Mouse (Mus musculus): ENCODE results near the gene Ttc36.

Ttc36 gene

DNA sequence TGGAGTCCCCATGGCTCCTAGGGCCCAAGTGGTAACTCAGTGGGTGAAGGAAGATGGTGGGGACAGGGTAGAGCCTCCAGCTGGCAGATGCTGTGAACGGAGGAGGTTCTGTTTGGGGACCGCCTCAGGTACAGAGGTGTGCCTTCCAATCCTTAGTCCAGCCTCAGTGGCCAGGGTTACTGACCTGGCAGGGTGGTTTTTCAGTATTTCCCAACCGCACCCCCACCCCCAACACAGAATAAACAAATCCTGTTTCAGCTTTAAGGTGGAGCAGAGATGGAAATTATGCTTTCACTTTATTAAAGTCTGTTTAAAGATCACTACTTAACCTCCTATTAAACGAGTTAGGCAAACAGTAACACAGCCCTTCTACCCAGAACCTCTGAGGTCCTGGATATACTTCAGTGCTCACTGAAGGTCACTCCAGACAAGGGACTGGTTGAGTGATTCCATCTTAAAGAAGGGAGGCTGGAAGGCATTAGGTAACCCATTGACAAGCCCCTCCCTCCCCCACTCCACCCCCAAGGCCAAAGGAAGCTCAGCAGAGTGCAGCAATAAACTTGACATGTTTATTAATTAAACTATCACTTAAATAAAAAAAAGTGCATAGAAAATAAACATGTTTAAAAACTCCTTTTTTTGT is at the start of gene Ttc36:
TSS of gene Ttc36 (minus strand) at position 265 of the 643 bp plus-strand sequence.
- DNase-seq (ENCODE audit: low spot score in 2 of 2): no peak

DNA sequence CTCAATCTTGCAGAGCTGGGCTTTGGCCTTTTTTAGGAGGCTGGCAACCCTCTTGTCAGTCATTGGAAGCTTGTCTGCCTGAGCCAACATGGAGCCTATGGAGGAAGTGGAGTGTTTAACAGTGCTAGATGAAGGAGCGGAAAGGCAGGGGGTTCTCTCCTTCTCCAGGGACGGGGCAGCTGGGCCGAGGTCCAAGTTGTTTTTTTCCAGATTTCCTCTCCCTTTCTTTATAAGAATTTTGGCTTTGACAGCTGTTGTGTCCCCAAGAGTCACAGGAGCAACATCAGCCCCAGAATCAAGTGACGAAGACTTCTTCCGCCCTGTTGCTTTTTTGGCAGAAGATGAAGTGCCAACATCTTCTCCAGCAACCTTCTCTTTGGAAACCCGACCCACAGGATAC is 44.6 kb upstream of the Ttc36 start:
- DNase-seq (ENCODE audit: low spot score in 2 of 2): no peak

DNA sequence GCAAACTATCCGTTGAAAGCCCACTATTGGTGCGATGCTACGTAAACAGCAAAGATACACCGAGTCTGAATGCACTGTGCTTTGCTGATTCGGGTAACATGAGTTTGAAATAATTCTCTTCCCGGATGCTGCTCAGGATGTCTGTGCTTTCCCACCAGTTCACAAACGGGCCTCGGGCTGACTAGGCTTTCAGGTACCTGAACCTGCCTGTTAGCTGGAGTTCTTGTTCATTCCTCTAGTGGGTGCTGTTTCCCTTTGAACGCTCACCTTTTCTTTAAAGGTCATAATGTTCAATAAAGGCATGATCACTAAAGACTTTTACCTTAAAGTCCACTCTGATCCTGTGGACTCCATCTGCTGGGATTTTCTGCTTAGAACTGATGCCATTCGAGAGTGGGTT is 38.4 kb upstream of the Ttc36 start:
- no peak for DNase-seq (ENCODE audit: low spot score in 2 of 2)

DNA sequence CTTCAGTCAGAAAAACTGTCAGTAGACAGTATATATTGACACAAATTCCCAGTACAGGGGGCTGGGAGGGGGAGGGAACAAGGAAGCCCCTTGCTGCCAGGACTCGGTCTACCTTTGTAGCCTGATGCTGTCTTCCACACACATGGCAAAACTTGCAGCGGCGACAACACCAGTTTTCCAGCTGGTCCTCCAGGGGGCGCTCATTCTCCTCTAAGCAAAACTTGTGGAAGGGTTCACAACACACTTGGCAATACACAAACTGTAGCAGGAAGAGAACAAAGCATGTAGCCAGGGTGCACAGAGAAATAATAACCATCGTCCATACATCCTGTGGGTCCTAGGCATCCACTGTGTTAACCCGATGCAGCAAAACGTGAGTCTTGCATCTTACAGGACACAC is 33.6 kb upstream of the Ttc36 start:
- DNase-seq (ENCODE audit: low spot score in 2 of 2): peak; percentile 50 to 70

DNA sequence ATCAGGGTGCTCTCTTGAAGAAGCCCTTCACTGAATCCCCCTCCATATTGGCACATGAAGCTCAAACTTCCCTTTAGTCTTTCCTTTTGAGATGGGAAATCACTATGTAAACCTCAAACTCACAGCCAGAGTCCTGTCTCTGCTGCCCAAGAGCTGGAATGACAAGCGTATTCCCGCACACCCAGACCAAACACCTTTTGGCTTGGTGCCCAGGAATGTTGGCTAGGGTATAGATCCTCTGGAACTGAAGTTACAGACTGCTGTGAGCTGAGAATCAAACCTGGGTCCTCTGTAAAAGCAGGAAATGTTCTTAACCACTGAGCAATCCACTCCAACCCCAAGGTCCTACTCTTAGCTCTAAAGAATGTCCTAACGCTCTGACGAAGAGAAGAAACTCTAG is 29.5 kb upstream of the Ttc36 start:
- DNase-seq (ENCODE audit: low spot score in 2 of 2): no peak

DNA sequence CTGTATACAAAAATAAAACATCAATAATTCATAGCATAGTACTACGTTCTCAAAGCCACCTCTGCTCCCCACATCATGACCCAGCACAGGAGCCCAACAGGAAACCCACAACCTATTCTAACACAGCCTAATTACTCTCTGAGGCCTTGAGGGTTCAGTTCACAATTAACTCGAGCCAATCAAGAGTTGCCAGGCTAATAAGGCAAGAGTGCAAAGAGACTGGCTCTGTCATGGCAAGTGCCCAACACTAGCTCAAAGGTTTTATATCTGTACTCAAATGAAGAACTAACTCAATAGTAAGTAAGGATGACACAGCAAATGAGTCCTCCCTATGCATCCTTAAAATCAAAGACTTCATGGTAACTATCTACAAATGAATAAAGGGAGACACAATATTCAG is 27.6 kb upstream of the Ttc36 start:
- DNase-seq (ENCODE audit: low spot score in 2 of 2): no peak

DNA sequence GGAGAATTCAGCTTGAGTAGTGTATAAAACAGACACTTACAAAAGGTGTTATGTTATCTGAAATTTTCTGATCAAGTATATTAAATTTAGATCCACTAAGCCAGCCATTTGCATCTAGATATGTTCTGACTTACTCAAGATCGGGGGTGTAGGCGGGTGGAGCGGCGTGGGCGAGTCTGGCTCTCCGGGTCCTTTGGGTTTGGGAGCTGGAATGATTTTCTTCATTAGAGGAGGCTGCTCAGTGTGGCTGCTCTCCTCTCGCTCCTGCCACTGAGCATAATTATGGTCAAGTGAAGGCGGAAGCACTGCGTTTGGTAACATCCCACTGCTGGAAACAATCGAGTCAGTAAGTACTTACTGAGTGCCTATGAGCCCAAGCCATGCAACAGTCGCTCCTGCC is 26.1 kb upstream of the Ttc36 start:
- DNase-seq (ENCODE audit: low spot score in 2 of 2): no peak

DNA sequence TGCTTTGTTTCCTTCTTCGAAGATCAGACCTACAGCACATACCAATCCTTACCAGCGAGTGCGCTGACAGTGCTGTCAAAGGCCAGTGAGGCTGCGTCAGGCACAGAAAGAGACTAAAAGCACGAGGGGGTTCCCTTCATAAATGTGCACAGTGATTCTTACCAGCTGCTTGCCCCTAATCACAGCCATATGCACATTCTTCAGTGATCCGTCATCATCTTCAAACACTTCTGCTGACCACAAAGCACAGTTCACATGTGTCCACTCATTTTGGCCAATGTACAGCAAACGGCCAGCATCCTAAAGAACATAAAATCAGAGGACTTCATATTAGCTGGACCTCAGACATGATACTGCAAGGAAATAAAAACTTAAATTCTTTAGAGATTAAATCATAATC is 23.8 kb upstream of the Ttc36 start:
- no peak for DNase-seq (ENCODE audit: low spot score in 2 of 2)

DNA sequence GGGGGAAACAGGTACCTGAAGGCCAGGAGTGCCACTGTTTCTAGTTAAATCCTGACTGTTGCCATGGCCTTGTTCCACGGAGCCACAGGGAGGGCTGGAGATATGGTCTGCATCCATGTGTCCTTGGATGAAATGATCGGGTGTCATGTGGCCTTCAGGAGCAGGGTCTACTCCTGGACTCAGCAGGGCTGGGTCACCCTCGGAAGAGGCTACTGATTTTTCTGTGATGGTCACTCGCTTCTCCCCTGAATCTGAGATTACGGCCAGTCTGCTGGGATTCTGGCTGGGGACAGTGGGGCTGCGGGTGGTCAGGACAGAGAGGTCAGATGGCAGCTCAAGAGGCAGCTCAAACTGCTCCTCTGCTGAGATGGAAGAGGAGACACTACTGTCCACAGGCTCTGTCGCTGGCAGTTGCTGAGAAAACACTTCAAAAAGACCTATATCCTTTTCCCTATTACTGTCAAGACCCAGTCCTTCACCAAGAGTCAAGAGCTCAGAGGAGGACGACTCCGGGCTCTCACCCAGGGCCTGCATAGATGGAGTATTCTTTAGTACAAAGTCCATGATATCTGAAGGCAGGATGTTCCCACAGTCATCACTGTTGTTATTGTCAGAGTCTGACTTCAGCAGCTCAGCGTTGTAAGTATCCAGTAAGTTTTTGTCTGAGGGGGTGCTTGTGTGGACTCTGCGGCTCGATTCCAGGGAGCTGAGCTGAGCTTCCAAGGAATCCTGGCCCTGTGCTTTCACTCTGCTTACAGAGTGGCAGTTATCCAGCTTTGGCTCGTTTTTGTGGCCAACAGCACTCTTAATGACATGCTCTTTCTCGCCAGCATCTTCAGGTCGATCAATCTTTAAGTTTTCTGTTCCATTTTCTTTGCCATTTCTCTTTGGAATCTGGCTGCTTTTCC is 17.3 kb upstream of the Ttc36 start:
- DNase-seq (ENCODE audit: low spot score in 2 of 2): no peak

DNA sequence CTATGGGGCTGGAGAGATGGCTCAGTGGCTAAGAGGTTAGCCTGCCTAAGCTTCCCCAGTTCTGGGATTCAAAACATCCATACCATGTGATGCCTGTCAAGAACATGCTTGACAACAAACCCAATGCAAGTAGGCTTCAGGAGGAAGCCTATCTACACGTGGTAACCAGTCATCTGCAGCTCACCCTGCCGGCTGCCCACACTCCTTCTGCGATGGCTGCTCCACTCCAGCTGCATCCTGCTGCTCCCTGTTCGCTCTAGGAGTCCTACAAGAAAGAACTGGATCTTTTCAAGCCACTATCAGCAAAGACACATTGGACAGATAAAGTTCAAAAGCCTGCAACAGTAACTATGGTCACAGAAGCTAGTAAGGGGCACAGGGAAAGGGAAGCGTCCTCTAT is 14.7 kb upstream of the Ttc36 start:
- no peak for DNase-seq (ENCODE audit: low spot score in 2 of 2)

DNA sequence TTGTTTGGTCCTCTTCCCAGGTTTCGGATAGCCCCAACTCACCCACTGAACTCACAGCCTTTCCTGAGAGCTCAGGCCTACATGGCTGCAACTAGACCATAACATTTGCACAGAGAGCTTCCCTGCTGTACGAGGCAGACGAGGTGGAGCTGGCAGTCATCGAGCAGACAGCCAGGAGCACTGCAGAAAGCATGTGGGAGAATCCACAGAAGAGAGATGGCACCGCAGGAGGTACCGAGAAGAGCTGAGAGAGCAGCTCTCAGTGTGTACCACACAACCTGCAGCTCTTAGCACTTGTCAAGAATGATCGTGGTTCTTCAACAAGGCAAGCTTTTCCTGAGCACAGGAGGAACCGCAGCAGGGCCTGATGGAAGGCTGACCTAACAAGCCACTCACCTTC is 11.3 kb upstream of the Ttc36 start:
- DNase-seq (ENCODE audit: low spot score in 2 of 2): no peak

DNA sequence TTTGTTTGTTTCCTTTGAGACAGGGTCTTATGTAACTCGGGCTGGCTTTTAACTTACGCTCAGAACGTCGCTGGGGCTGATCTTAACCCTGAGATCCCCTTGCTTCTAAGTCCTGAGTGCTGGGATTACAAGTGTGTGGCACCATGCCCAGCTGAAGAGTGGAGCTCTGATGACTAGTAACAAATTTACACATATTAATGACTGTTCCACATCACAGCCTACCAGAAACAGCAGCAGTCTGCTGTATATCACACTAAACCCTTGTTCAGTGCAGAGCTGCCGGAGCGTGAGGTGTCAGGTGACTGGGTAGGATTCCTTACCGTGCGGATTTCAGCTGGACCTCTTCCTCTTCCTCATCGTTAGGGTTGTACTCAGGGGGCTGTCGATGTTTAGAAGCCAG is 7.4 kb upstream of the Ttc36 start:
- no peak for DNase-seq (ENCODE audit: low spot score in 2 of 2)

DNA sequence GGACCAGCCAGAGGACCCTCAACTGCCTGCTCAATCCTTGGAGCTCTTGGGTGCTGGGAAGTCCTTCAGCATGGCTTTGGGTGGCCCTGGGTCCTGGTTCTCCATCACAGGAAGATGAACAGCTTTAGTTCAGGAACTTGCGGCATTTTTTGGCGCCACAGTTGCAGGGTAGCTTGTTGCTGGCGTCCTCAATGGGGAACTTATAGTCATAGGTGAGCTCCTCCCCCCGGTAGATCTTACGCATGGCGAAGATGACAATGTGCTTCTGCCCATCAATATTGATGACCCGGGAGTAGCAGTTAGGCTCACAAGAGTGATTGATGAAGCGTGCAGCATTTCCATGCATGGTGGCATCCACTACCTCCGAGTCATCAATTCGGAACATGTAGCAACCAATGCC is 4.9 kb upstream of the Ttc36 start:
- no peak for DNase-seq (ENCODE audit: low spot score in 2 of 2)

DNA sequence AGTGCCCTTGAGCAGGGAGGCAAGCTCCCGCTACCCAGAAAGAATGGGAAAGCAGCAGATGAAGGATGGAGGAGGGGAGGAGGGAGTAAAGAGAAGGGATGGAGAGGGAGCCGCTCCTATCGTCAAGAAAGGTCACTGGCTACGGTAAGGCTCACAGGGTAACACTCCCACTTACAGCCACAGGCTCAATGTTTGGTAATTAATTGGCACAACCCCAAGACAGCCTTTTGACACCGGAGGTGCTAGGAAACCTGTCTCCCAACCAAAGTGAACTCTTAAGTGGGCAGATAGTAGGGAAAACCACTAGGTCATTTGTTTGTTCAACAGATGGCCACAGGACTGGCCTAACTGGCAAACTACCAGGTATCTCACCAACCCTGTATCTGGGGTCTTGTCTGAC is 4.3 kb upstream of the Ttc36 start:
- DNase-seq (ENCODE audit: low spot score in 2 of 2): no peak

DNA sequence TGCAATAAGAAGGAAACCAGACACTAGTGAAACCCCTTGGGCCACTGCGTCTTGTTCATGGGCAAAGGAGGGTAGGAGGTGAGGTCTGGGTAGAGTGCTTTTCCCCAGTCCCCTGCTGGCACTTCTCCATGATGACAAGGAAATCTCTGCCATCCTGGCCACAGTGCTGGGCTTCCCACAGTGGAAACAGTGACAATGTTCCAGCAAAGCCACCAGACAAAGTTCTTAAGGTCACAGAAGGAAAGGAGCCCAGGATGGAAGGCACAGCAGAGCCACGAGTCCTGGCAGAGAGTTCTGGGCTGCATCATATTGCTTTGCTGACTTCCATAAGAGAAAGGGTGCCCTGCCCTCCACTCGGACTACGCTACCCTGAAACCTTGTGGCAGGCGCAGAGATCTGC is 2.7 kb upstream of the Ttc36 start:
- no peak for DNase-seq (ENCODE audit: low spot score in 2 of 2)

DNA sequence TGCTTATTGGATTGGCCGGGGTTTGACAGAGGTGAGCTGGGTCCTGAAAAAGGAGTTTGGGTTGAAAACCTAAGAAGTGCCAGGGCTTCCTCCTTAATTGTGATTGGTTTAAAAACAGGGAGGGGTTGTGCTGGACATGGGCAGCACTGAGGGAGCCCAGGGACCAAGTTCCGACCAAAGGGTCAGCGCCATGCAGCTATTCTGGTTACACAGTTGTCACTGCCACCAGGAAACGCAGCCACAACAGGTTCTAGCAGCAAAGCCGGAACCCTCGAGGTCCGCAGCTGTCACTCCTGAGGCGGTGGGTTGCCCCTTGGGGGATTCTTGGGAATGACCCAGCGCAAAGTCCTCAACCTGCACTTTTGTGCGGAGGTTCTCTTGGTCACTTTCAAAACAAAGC is 1.8 kb upstream of the Ttc36 start:
- no peak for DNase-seq (ENCODE audit: low spot score in 2 of 2)

DNA sequence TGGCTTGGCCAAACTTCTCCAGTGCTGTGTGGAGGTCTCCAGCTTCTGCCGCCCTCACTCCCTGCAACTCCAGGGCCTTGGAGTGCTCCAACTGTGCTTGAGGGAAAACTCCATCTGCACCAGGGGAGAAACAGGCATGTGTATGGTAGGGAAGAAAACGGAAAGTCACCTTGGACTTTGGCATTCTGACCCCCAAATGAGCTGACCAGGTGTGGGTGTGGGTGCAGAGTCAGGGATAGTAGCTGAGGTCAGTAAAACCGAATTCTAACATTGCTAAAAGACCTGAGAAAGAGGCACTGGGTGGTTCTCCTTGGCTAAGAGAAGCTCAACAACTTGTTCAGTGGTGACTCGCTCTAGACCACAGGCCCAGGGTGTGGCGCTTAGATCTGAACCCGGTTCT is 1.2 kb downstream of the Ttc36 start:
- DNase-seq (ENCODE audit: low spot score in 2 of 2): no peak

DNA sequence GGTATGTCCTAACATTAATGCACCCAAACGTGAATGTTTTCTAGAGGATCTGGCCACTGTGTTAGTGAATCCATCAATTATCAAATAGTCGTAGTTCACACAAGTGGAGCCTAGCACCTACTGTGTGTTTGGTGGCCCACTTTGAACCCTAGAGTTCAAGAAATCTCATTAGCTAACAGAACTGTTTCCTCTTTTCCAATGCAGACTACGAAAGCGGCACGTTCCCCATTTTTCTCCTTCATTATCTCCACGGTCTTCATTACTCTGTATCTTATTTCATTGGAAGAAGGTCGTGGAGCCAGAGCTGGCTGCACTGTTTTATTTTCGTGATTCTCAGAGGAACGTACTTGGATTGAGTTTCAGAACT is 2.9 kb downstream of the Ttc36 start:
- DNase-seq (ENCODE audit: low spot score in 2 of 2): no peak

DNA sequence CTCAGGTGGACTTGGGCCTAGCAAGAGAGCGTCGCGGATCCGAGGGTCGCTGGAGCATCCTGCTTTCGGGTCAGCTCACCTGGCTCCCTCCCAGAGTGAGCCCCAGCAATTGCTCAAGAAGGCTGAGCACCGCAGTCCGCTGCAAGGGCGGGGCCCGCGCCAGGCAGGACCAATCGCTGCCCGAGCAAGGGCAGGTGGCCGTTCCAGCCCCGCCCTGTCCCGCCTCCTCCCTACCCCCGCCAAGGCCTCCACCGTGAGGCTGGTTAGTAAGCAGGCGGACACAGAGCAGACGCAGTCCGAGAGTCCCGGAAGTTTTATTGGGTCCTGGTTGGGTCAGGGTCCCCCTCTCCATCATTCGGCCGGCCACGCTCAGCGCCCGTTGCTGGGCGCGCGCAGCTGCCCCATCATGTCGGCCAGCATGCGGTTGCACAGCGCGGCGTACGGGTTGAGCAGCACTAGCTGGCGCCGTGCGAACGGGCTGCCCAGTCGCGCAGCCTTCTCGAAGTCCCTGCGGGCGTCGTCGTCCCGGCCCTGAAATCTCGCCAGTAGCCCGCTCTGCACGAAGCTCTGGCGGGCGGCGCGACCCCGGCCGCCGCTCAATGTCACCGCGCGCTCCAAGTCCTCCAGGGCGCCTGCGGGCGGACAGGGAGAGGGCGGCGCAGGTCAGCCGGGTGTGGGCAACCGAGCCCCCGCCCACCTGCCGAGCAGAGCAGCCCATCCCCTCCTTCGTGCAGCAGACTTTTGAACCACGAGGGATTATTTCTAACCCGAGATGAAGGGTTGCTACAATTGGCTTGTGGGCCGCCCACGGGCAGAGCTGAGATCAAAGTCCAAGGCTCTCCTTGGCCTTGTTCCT is 3.5 kb downstream of the Ttc36 start, which contains the start of gene Tmem25:
TSS of gene Tmem25 (minus strand) at position 206 of the 856 bp plus-strand sequence.
- DNase-seq (ENCODE audit: low spot score in 2 of 2): peak; percentile 79 to 83

DNA sequence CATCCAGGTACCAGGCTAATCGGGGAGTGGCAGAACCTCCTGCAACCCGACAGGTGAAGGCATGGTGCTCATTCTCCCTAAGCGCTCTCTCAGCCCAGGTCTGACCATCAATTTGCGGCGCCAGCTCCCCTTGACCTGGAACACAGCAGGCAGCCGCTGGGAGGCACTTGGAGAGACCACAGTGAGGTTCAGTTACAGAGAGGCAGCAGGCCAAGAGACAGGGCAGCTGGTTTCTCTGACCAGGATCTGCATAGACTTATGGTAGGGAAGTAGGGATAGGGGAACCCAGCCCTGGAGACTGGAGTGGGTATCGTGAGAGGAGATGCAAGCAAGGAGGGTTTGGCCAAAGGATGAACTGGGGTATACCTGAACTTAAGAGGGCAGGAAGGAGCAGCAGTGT is 4.6 kb downstream of the Ttc36 start:
- no peak for DNase-seq (ENCODE audit: low spot score in 2 of 2)

DNA sequence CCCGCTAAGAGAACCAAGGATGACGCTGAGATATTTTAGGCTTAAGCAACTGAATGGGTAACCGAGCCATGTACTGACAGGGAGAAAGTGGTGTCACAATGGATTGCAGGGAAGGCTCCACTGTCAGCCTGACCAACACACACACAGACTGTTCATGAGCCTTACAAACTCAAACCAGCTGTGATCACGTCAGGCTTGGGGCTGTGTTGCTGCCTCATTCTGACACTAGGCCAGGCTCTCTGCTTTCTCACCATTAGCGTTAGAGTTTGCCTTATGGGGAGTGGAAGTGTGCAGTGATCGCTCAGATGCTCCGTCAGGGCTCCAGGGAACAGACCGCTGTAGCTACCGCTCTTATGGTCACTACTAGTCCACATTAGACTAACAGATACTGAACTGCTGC is 10.0 kb downstream of the Ttc36 start:
- no peak for DNase-seq (ENCODE audit: low spot score in 2 of 2)

Data from frontal cortex, postnatal 14 days (tissue).